Mouse (Mus musculus) forebrain, embryonic 16.5 days (tissue): ENCODE measurements around the gene Coch. TPM values are rescaled to one million over a fixed set of nuclear protein-coding genes. Genes with fewer than 3 reads are reported as not detected.

ENCODE experiments used
- ATAC-seq: fragments of 200-750 bp; cut with Nextera tagmentation; 2 replicates; pipeline ENCODE4 v1.8.0; 2017; ENCODE audit warnings: mild to moderate bottlenecking, moderate library complexity
- H3K27ac ChIP-seq: fragments of 300-500 bp; sonication (generic); 2 replicates; pipeline ENCODE4 v1.5.1; 2014; ENCODE audit warnings: low read length, control low read depth
- H3K27me3 ChIP-seq: fragments of 300-500 bp; sonication (generic); replicated peaks from 2 replicates; pipeline ENCODE4 v1.6.1; 2014; ENCODE audit warnings: low read length; ENCODE audit not compliant: control insufficient read depth, insufficient read depth
- H3K36me3 ChIP-seq: fragments of 300-500 bp; sonication (generic); 2 replicates; pipeline ENCODE4 v1.6.1; 2014; ENCODE audit not compliant: control insufficient read depth, insufficient read depth
- H3K4me1 ChIP-seq: fragments of 300-500 bp; sonication (generic); replicated peaks from 2 replicates; pipeline ENCODE4 v1.6.1; 2014; ENCODE audit warnings: low read length; ENCODE audit not compliant: control insufficient read depth, insufficient read depth
- H3K4me2 ChIP-seq: fragments of 300-500 bp; sonication (generic); 2 replicates; pipeline ENCODE4 v1.6.1; 2014; ENCODE audit warnings: mild to moderate bottlenecking, low read length, control low read depth
- H3K4me3 ChIP-seq: fragments of 300-500 bp; sonication (generic); replicated peaks from 2 replicates; pipeline ENCODE4 v1.5.1; 2014; ENCODE audit warnings: mild to moderate bottlenecking, low read length, control low read depth
- H3K9ac ChIP-seq: fragments of 300-500 bp; sonication (generic); replicated peaks from 2 replicates; pipeline ENCODE4 v1.6.1; 2014; ENCODE audit warnings: low read depth, low read length, control low read depth
- H3K9me3 ChIP-seq: fragments of 300-500 bp; sonication (generic); 2 replicates; pipeline ENCODE4 v1.6.1; 2016; ENCODE audit warnings: low read length; ENCODE audit not compliant: control insufficient read depth
- WGBS: fragments of 180-500 bp; shearing (Covaris S2); extraction: QIAGEN DNeasy Blood & Tissue Kit; methylation state at CpG from one replicate; pipeline ENCODE4 v1.1.7; 2014; 5-methylcytosine and 5-hydroxymethylcytosine counted together
- polyA plus RNA-seq: library from polyadenylated mRNA; unstranded; fragments of >200 nt; fragmentation: Nextera tagmentation; extraction: Ambion mirVana; gene quantifications from 2 replicates; pipeline ENCODE4 v1.2.1, GENCODE M21; 2015

Gene Coch
- polyA plus RNA-seq, 1 experiment from 2014 or later, result 11.4 TPM

DNA sequence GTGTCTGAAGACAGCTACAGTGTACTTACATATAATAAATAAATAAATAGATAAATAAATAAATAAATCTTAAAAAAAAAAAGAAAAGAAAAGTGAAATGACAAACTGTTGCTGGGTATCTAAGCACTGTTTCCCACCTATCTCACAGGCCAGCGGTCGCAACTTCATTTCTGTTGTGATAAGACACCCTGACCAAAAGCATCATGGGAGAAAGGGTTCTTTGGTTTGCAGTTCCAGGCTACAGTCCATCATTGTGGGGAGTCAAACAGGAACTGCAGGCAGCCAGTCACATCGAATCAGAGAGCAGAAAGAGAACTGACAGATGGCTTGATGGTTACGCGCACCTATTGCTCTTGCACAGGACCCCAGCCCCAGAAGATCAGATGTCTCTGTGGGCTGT, 3.9 kb upstream of the Coch start:
- no peak overlapping the region for H3K9ac ChIP-seq
- H3K27ac ChIP-seq, result no peak overlapping the region
- H3K27me3 ChIP-seq, result peaks cover 8% of the 10 kb centered on the region; the same call in 1 of the 2 replicates
- H3K36me3 ChIP-seq, result no peaks in the 10 kb centered on the region
- H3K9me3 ChIP-seq, result peaks cover 3% of the 10 kb centered on the region; the same call in 1 of the 2 replicates
- no peak for ATAC-seq
- peaks cover 8% of the 10 kb centered on the region for H3K4me1 ChIP-seq
- H3K4me2 ChIP-seq, result no peak overlapping the region
- WGBS, result 93% methylated on average over 5 of the region's 5 CpGs
- H3K4me3 ChIP-seq, result no peak overlapping the region

DNA sequence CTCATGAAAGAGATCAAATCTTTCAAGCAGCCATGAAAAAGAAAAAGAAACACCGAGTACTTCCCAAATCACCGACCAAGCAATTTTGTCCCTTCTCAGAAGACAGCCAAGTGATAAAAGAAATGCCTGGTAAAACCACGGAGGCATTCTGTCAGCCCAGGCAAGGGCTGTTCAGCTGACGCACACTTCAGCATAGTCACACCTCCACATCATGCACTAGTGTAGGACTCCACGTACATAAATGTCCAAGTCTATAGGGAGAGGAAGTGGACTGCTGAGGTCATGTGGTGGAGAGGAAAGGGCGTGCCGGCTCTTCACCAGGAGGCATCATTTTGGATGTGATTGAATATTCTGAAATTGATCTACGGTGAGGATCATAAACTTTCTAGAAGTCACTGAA, 1.2 kb upstream of the Coch start:
- peaks cover 12% of the 10 kb centered on the region for H3K4me1 ChIP-seq
- H3K27me3 ChIP-seq, result peaks cover 18% of the 10 kb centered on the region
- H3K27ac ChIP-seq, result no peak overlapping the region
- WGBS, result 64% methylated on average over 8 of the region's 8 CpGs
- H3K9ac ChIP-seq, result no peak overlapping the region
- H3K9me3 ChIP-seq, result no peaks in the 10 kb centered on the region
- H3K36me3 ChIP-seq, result no peaks in the 10 kb centered on the region
- no peak overlapping the region for H3K4me2 ChIP-seq
- no peak overlapping the region for H3K4me3 ChIP-seq
- no peak for ATAC-seq

DNA sequence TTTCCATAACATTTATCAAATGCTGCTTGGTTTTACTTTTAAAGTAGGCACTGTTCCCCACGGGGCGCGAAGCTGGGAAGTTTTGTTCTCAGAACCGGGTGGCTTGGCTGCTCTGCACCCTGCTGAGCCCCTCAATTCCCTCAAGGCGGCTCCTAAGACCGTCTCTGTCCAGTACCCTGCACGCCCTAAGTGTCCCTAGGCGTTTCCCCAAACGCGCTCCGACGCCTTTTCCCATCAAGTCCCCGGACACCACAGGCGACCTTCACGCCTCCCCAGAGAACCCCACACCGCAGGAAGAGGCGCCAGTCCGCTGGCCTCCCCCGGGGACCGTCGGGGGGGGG, 283 bp upstream of the Coch start:
- Histone ChIP-seq H3K4me1 (peaks cover 12% of the 10 kb centered on the region), H3K27me3 (peaks cover 18% of the 10 kb centered on the region), H3K36me3 (no peaks in the 10 kb centered on the region), H3K27ac (no peak overlapping the region), H3K9me3 (no peaks in the 10 kb centered on the region), H3K4me2 (peak overlapping the region; percentile 92), H3K9ac (peak overlapping the region; percentile 71), H3K4me3 (peak overlapping the region; percentile 76)
- under 1% methylated on average over 15 of the region's 21 CpGs for WGBS
- peak; percentile 37; the same call in 1 of the 2 replicates for ATAC-seq

DNA sequence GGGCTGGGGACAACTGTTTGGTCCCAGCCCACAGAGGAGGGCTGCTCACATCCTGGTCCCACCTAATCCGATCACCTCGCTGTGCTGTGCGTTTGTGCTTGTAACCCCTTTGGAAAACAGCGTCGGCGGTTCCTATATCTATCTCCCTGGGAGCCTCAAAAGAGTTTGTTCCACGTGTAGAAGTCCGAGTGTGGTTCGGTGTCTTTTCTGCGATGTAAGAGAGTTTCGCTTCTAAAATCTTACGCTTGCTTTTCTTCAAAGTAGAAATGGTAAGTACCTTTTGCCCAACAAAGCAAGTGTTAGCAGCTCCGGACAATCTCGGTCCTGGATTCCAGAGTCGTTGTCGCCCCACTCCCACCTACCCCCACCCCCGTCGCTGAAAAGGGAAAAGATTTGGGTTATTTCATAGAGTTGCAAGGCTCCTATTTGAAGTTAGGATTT, 909 bp downstream of the Coch start:
- Histone ChIP-seq H3K27ac (no peak overlapping the region), H3K4me3 (peak overlapping the region; percentile 76), H3K4me1 (peaks cover 12% of the 10 kb centered on the region), H3K9me3 (no peaks in the 10 kb centered on the region), H3K4me2 (peak overlapping the region; percentile 92), H3K9ac (peak overlapping the region; percentile 71), H3K36me3 (no peaks in the 10 kb centered on the region), H3K27me3 (peaks cover 18% of the 10 kb centered on the region)
- under 1% methylated on average over 18 of the region's 18 CpGs for WGBS
- peak; percentile 43; the same call in 1 of the 2 replicates for ATAC-seq

DNA sequence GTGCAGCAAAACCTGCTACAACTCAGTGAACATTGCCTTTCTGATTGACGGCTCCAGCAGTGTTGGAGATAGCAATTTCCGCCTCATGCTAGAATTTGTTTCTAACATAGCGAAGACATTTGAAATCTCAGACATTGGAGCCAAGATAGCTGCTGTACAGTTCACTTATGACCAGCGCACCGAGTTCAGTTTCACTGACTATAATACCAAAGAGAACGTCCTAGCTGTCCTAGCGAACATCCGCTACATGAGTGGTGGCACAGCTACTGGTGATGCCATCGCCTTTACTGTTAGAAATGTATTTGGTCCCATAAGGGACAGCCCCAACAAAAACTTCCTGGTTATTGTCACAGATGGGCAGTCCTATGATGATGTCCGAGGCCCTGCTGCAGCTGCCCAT, 10.2 kb downstream of the Coch start:
- Histone ChIP-seq H3K27me3 (no peaks in the 10 kb centered on the region), H3K9ac (no peak overlapping the region), H3K36me3 (peaks cover 15% of the 10 kb centered on the region), H3K4me2 (no peak overlapping the region), H3K9me3 (no peaks in the 10 kb centered on the region), H3K4me1 (no peaks in the 10 kb centered on the region), H3K27ac (no peak overlapping the region), H3K4me3 (no peak overlapping the region)
- ATAC-seq, result no peak
- 95% methylated on average over 10 of the region's 10 CpGs for WGBS

DNA sequence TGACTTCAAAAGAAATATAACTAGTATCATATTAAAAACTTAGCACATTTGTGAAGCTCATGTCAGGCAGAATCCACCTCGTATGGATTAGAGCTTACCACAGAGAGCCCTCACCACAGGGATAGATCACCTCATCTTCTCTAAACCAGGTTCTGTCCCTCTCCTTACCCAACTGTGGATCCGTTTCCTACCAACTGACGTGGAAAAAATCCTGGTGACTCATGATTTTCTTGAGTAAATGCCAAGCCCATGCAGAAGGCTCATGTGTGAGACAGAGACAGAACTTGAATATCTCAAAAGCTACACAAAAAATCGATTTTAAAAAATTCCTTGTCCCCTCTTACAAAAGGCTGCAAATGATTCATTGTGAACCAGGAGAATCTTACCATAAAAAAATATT, 13.0 kb downstream of the Coch start:
- Histone ChIP-seq H3K4me3 (no peak overlapping the region), H3K27ac (no peak overlapping the region), H3K9ac (no peak overlapping the region), H3K4me2 (no peak overlapping the region), H3K27me3 (no peaks in the 10 kb centered on the region), H3K4me1 (no peaks in the 10 kb centered on the region), H3K36me3 (peaks cover 23% of the 10 kb centered on the region), H3K9me3 (no peaks in the 10 kb centered on the region)
- no peak for ATAC-seq
- 83% methylated on average over 4 of the region's 4 CpGs for WGBS

DNA sequence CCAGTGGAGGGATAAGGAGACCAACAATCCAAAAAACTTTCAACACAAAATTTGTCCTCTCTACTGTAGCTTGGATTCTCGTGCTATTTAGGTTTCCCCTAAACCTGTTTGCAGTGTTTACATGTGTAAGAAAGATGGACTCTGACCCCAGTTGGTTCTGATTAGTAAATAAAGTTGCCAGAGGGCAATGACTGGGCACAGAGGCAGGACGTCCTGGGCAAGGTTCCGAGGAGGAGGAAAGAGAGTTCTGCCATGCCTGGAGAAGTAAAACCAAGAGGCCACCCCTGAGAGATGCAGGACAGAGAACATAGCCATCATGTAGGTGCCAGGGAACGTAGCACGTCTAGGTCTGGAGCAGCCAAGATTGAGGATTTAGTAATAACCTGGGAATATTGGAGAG, 19.2 kb downstream of the Coch start:
- no peak for ATAC-seq
- Histone ChIP-seq H3K27ac (no peak overlapping the region), H3K9me3 (no peaks in the 10 kb centered on the region), H3K9ac (no peak overlapping the region), H3K4me2 (no peak overlapping the region), H3K27me3 (no peaks in the 10 kb centered on the region), H3K36me3 (peaks cover 25% of the 10 kb centered on the region), H3K4me1 (no peaks in the 10 kb centered on the region), H3K4me3 (no peak overlapping the region)
- WGBS, result 96% methylated on average over 5 of the region's 5 CpGs

DNA sequence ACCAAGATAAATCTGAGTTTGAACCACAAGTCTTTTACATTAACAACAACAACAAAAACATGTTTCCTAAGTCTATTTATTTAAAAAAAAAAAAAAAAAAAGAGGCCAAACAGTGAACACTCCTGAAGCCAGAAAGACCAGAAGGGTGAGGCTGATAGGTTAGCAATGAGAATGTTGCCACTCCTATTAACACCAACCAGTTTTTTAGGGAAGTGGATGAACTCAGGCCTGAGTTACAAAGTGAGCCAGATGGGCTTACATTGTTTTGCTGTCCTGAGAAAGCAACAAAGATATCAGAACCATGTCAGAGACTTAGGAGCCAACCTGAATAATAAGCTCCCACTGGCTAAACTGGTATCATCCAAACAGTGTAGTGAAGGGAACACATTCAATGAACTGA, 27.4 kb downstream of the Coch start:
- H3K27ac ChIP-seq, result no peak overlapping the region
- ATAC-seq, result no peak
- H3K27me3 ChIP-seq, result no peaks in the 10 kb centered on the region
- H3K4me1 ChIP-seq, result peaks cover 3% of the 10 kb centered on the region
- H3K9me3 ChIP-seq, result no peaks in the 10 kb centered on the region
- peaks cover 11% of the 10 kb centered on the region for H3K36me3 ChIP-seq
- H3K4me2 ChIP-seq, result no peak overlapping the region
- no peak overlapping the region for H3K9ac ChIP-seq
- no peak overlapping the region for H3K4me3 ChIP-seq

DNA sequence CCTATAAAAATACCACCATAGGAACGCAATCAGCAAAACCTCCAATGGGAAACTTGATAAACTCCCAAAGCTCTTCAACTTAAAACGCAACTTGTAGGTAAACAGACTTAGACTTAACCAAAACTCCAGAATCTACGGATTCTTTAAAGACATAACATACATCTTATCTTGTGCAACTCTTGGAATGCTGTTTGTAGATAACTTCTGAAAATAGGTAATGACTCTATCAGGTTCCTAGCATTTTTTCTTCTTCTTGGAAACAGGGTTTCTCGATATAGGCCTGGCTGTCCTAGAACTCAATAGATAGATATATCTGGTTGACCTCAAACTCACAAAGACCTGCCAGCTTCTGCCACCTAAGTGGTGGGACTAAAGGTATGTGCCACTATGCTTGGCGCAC, 28.0 kb downstream of the Coch start:
- Histone ChIP-seq H3K4me2 (no peak overlapping the region), H3K4me1 (peaks cover 3% of the 10 kb centered on the region), H3K9me3 (no peaks in the 10 kb centered on the region), H3K27me3 (no peaks in the 10 kb centered on the region), H3K4me3 (no peak overlapping the region), H3K27ac (no peak overlapping the region), H3K9ac (no peak overlapping the region), H3K36me3 (peaks cover 8% of the 10 kb centered on the region)
- WGBS, result 90% methylated on average over 5 of the region's 5 CpGs
- ATAC-seq, result no peak

DNA sequence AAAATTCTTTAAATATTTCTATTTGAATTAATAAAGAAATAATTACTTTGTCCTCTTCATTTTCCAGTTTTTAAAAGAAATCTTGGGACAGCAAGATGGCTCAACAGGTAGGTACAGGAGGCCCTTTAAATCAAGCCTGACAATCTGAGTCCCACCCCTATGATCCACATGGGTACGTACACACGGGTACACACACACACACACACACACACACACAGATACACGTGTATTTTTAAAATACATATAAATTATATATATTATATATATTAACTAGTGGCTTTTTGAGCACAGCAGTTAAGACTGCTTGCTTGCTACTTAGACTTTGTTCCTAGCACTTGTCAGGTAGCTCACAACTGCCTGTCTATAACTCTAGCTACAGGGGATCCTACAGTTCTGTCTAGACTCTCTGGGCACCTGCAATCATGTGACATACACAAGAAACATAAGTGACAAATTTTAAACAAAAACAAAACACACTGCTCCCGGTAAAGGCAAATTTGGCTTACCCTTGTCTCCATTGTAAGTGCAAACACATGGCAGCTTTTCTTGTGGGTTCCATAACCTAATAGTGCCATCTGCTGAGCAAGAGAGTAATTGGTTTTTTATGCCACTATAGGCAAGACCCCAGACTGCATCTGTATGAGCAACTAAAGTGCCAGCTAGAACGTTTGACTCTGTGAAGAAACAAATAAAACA, 29.7 kb downstream of the Coch start:
- 62% methylated on average over 5 of the region's 5 CpGs for WGBS
- H3K27ac ChIP-seq, result no peak overlapping the region
- H3K4me1 ChIP-seq, result peaks cover 3% of the 10 kb centered on the region
- H3K4me2 ChIP-seq, result no peak overlapping the region
- H3K9me3 ChIP-seq, result no peaks in the 10 kb centered on the region
- no peak overlapping the region for H3K4me3 ChIP-seq
- peaks cover 5% of the 10 kb centered on the region; the same call in 1 of the 2 replicates for H3K36me3 ChIP-seq
- peak; percentile 86 for ATAC-seq
- no peaks in the 10 kb centered on the region for H3K27me3 ChIP-seq
- no peak overlapping the region for H3K9ac ChIP-seq
